Comparison of ENCODE assay signal across 10 mouse cellular contexts in genomic region chr5:31138968-31139425, GRCm38 (mm10). TPM values are rescaled to one million over a fixed set of nuclear protein-coding genes. Genes with fewer than 3 reads are reported as not detected.
DNase-seq lines count a peak whose midpoint lies in the region; ATAC-seq and TF ChIP-seq lines count a peak whose summit lies in the region.
"Had no signal": no experiment of that assay in that cellular context is flagged by ENCODE, and none has a peak within 500 bp of the region (broad histone marks: within the 10 kb centered on the region; RNA-seq: fewer than 3 reads in every experiment).

No protein-coding gene starts in this region.

- peak overlapping the region; percentile 49; the same call in 1 of the 2 replicates for H3K4me2 ChIP-seq in hindbrain, embryonic 12.5 days (replicated peaks)
- peak overlapping the region; percentile 64; the same call in 1 of the 2 replicates for H3K4me2 ChIP-seq in midbrain, embryonic 16.5 days (ENCODE audit: low read length)
- H3K4me2 ChIP-seq in liver, postnatal 0 days (ENCODE audit: low read depth, low read length): no peak overlapping the region

- H3K9ac ChIP-seq in hindbrain, embryonic 12.5 days: no peak overlapping the region
- H3K9ac ChIP-seq in midbrain, embryonic 16.5 days (ENCODE audit: low read depth, low read length): no peak overlapping the region
- H3K9ac ChIP-seq in liver, postnatal 0 days (replicated peaks): no peak overlapping the region

- H3K27me3 ChIP-seq in kidney, adult 2 months (replicated peaks; ENCODE audit: control insufficient read depth, insufficient read depth, low read length): no peaks in the 10 kb centered on the region
- peaks cover 62% of the 10 kb centered on the region for H3K27me3 ChIP-seq in hindbrain, embryonic 12.5 days
- peaks cover 52% of the 10 kb centered on the region for H3K27me3 ChIP-seq in midbrain, embryonic 16.5 days (ENCODE audit: control insufficient read depth, insufficient read depth, low read depth, low read length)
- peaks cover 49% of the 10 kb centered on the region for H3K27me3 ChIP-seq in liver, postnatal 0 days (ENCODE audit: insufficient read depth, low read length)

- TF ChIP-seq CTCF in kidney, adult 2 months (conservative IDR thresholded peaks at IDR 0.05; ENCODE audit: insufficient read depth, insufficient read length, low read depth, low read length): no peak
- no peak for TF ChIP-seq CTCF in liver, postnatal 0 days (IDR thresholded peaks at IDR 0.05; ENCODE audit: low read depth)

- no peaks in the 10 kb centered on the region for H3K4me1 ChIP-seq in kidney, adult 2 months (ENCODE audit: control insufficient read depth, insufficient read depth, low read length)
- peaks cover 25% of the 10 kb centered on the region for H3K4me1 ChIP-seq in hindbrain, embryonic 12.5 days
- H3K4me1 ChIP-seq in midbrain, embryonic 16.5 days (ENCODE audit: control insufficient read depth, insufficient read depth, low read length): peaks cover 13% of the 10 kb centered on the region
- H3K4me1 ChIP-seq in liver, postnatal 0 days (ENCODE audit: insufficient read depth): 0 out of 2 replicates have a peak, but pooled peaks cover 4% of the 10 kb centered on the region

- DNase-seq in kidney, adult 2 months: peak; percentile 7
- DNase-seq in kidney, adult 9 months: no peak
- peak; percentile 65 for DNase-seq in adrenal gland, postnatal 14 days
- DNase-seq in urinary bladder, postnatal 14 days (ENCODE audit: low spot score): no peak
- DNase-seq in c-Kit-positive CD71-positive TER-119-positive erythroid progenitor cells, embryonic 14.5 days (ENCODE audit: low spot score): no peak
- DNase-seq in liver, postnatal 0 days: no peak
- DNase-seq: gastrocnemius, postnatal 14 days had no signal

- no peak for TF ChIP-seq POLR2A in kidney, adult 2 months (IDR thresholded peaks at IDR 0.05; ENCODE audit: low read depth, low read length)

- no peak for ATAC-seq in hindbrain, embryonic 12.5 days (ENCODE audit: low FRiP score)
- ATAC-seq in midbrain, embryonic 16.5 days: no peak
- ATAC-seq in liver, postnatal 0 days: no peak

- no peak overlapping the region for H3K27ac ChIP-seq in kidney, adult 2 months (ENCODE audit: insufficient read depth, low read depth, low read length)
- no peak overlapping the region for H3K27ac ChIP-seq in hindbrain, embryonic 12.5 days
- H3K27ac ChIP-seq in midbrain, embryonic 16.5 days (ENCODE audit: low read length): no peak overlapping the region
- H3K27ac ChIP-seq in liver, postnatal 0 days (ENCODE audit: low read depth): no peak overlapping the region

- H3K4me3 ChIP-seq in kidney, adult 2 months (ENCODE audit: insufficient read depth, low read depth, low read length): no peak overlapping the region
- H3K4me3 ChIP-seq in hindbrain, embryonic 12.5 days: 0 out of 2 replicates have a peak overlapping the region, but pooled peaks have one; percentile 25
- no peak overlapping the region for H3K4me3 ChIP-seq in midbrain, embryonic 16.5 days (ENCODE audit: low read depth, low read length)
- H3K4me3 ChIP-seq in liver, postnatal 0 days (ENCODE audit: low read depth, low read length): no peak overlapping the region

- 10% methylated on average over 9 of the region's 9 CpGs for WGBS in kidney, adult 2 months
- 15% methylated on average over 9 of the region's 9 CpGs for WGBS in hindbrain, embryonic 12.5 days
- WGBS in midbrain, embryonic 16.5 days: 17% methylated on average over 9 of the region's 9 CpGs
- 11% methylated on average over 9 of the region's 9 CpGs for WGBS in liver, postnatal 0 days (ENCODE audit: insufficient replicate concordance)

- H3K36me3 ChIP-seq in kidney, adult 2 months (ENCODE audit: control insufficient read depth, insufficient read depth, low read length): no peaks in the 10 kb centered on the region; the same call in 1 of the 2 replicates
- peaks cover 13% of the 10 kb centered on the region for H3K36me3 ChIP-seq in hindbrain, embryonic 12.5 days
- H3K36me3 ChIP-seq in midbrain, embryonic 16.5 days (ENCODE audit: control insufficient read depth, insufficient read depth, low read length): no peaks in the 10 kb centered on the region
- no peaks in the 10 kb centered on the region for H3K36me3 ChIP-seq in liver, postnatal 0 days (replicated peaks; ENCODE audit: insufficient read depth, low read length)

- no peak for TF ChIP-seq EP300 in liver, postnatal 0 days (IDR thresholded peaks at IDR 0.05; ENCODE audit: low read depth)

- no peaks in the 10 kb centered on the region for H3K9me3 ChIP-seq in hindbrain, embryonic 12.5 days (replicated peaks)
- no peaks in the 10 kb centered on the region for H3K9me3 ChIP-seq in midbrain, embryonic 16.5 days (replicated peaks; ENCODE audit: control insufficient read depth, low read length, poor library complexity, severe bottlenecking)
- H3K9me3 ChIP-seq in liver, postnatal 0 days (ENCODE audit: low read length): no peaks in the 10 kb centered on the region

RNA-seq across cellular contexts. Expression of gene Ucn, which starts 0.4 kb away (rescaled TPM):
- polyA plus RNA-seq in kidney, adult 2 months (2012; rRNA removed): not detected in 2 replicates
- total RNA-seq in adrenal gland, postnatal 14 days (2021): not detected in 2 replicates
- polyA plus RNA-seq in hindbrain, embryonic 12.5 days (2016; fragmentation: Nextera tagmentation; extraction: Ambion mirVana): not detected in 2 replicates
- polyA plus RNA-seq in midbrain, embryonic 16.5 days (2015; fragmentation: Nextera tagmentation; extraction: Ambion mirVana): not detected in 2 replicates
- polyA plus RNA-seq in liver, postnatal 0 days (2015; fragmentation: Nextera tagmentation; extraction: Ambion mirVana): not detected in 2 replicates
- total RNA-seq: gastrocnemius, postnatal 14 days had no signal
- polyA plus RNA-seq: neural tube, embryonic 14.5 days had no signal

RNA-seq across cellular contexts. Expression of gene Mpv17, which starts 15.1 kb away (rescaled TPM):
- polyA plus RNA-seq in kidney, adult 2 months (2012; rRNA removed): 212 and 233 TPM in 2 replicates
- total RNA-seq in adrenal gland, postnatal 14 days (2021): 41.7 and 46.4 TPM in 2 replicates
- polyA plus RNA-seq in hindbrain, embryonic 12.5 days (2016; fragmentation: Nextera tagmentation; extraction: Ambion mirVana): 50.1 and 54.4 TPM in 2 replicates
- 48.1 and 54.2 TPM in 2 replicates for polyA plus RNA-seq in midbrain, embryonic 16.5 days (2015; fragmentation: Nextera tagmentation; extraction: Ambion mirVana)
- 16.5 and 17.6 TPM in 2 replicates for polyA plus RNA-seq in liver, postnatal 0 days (2015; fragmentation: Nextera tagmentation; extraction: Ambion mirVana)

RNA-seq across cellular contexts. Expression of gene Trim54, which starts 22.5 kb away (rescaled TPM):
- polyA plus RNA-seq in kidney, adult 2 months (2012; rRNA removed): 0.05 and 3.9 TPM in 2 replicates
- not detected in 2 replicates for total RNA-seq in adrenal gland, postnatal 14 days (2021)
- 0.40 and 0.86 TPM in 2 replicates for polyA plus RNA-seq in hindbrain, embryonic 12.5 days (2016; fragmentation: Nextera tagmentation; extraction: Ambion mirVana)
- not detected in 2 replicates for polyA plus RNA-seq in midbrain, embryonic 16.5 days (2015; fragmentation: Nextera tagmentation; extraction: Ambion mirVana)
- 0.12 and 0.86 TPM in 2 replicates for polyA plus RNA-seq in liver, postnatal 0 days (2015; fragmentation: Nextera tagmentation; extraction: Ambion mirVana)
- polyA plus RNA-seq: neural tube, embryonic 14.5 days had no signal

RNA-seq across cellular contexts. Expression of gene Slc30a3, which starts 31.0 kb away (rescaled TPM):
- polyA plus RNA-seq in kidney, adult 2 months (2012; rRNA removed): 0.14 and 0.24 TPM in 2 replicates
- total RNA-seq in adrenal gland, postnatal 14 days (2021): 0.49 and 0.74 TPM in 2 replicates
- polyA plus RNA-seq in hindbrain, embryonic 12.5 days (2016; fragmentation: Nextera tagmentation; extraction: Ambion mirVana): 15.7 and 16.2 TPM in 2 replicates
- 15.6 and 18.0 TPM in 2 replicates for polyA plus RNA-seq in midbrain, embryonic 16.5 days (2015; fragmentation: Nextera tagmentation; extraction: Ambion mirVana)
- 0.24 and 0.72 TPM in 2 replicates for polyA plus RNA-seq in liver, postnatal 0 days (2015; fragmentation: Nextera tagmentation; extraction: Ambion mirVana)

RNA-seq across cellular contexts. Expression of gene Dnajc5g, which starts 32.9 kb away (rescaled TPM):
- polyA plus RNA-seq in kidney, adult 2 months (2012; rRNA removed): not detected in 2 replicates
- not detected in 2 replicates for total RNA-seq in adrenal gland, postnatal 14 days (2021)
- not detected in 2 replicates for polyA plus RNA-seq in hindbrain, embryonic 12.5 days (2016; fragmentation: Nextera tagmentation; extraction: Ambion mirVana)
- polyA plus RNA-seq in midbrain, embryonic 16.5 days (2015; fragmentation: Nextera tagmentation; extraction: Ambion mirVana): not detected in 2 replicates
- not detected in 2 replicates for polyA plus RNA-seq in liver, postnatal 0 days (2015; fragmentation: Nextera tagmentation; extraction: Ambion mirVana)
- total RNA-seq: gastrocnemius, postnatal 14 days had no signal
- polyA plus RNA-seq: neural tube, embryonic 14.5 days had no signal

Comparison
In these comparisons a context has a peak if more than half of its experiments do, and no peak if none do; other contexts are left out.
1. DNase-seq: peak in kidney, adult 2 months (single experiment) and adrenal gland, postnatal 14 days (single experiment); none in kidney, adult 9 months (single experiment), urinary bladder, postnatal 14 days (single experiment), c-Kit-positive CD71-positive TER-119-positive erythroid progenitor cells, embryonic 14.5 days (single experiment) and liver, postnatal 0 days (single experiment).